Mouse (Mus musculus): ENCODE measurements around the gene Ribc1. TPM values are rescaled to one million over a fixed set of nuclear protein-coding genes. Genes with fewer than 3 reads are reported as not detected.

Ribc1 gene
- 1.0 and 1.6 TPM in 2 replicates for polyA plus RNA-seq (2012; rRNA removed)

GRCm38 (mm10) chrX:152016151-152017145 lies at the start of gene Ribc1, which contains the start of gene Smc1a:
Ribc1 (minus strand) TSS chrX:152016295.
Smc1a (plus strand) TSS chrX:152016428.

GRCm38 (mm10) chrX:152001737-152002710 lies 14.1 kb downstream of the Ribc1 start, which contains the start of gene Hsd17b10:
Hsd17b10 (plus strand) TSS chrX:152001845.

Other genes starting within 250 kb of the Ribc1 start
- 122 and 135 TPM in 2 replicates for gene Huwe1, start 215.5 kb downstream of the Ribc1 start, polyA plus RNA-seq (2012; rRNA removed)
- 70.7 and 77.8 TPM in 2 replicates for gene Hsd17b10, start 14.4 kb downstream of the Ribc1 start, polyA plus RNA-seq (2012; rRNA removed)
- 75.3 and 85.3 TPM in 2 replicates for gene Smc1a, start 133 bp upstream of the Ribc1 start, polyA plus RNA-seq (2012; rRNA removed)
- 8.4 and 9.3 TPM in 2 replicates for gene Iqsec2, start 128.0 kb upstream of the Ribc1 start, polyA plus RNA-seq (2012; rRNA removed)
- gene Kdm5c, start 216.7 kb upstream of the Ribc1 start, polyA plus RNA-seq (2012; rRNA removed): 46.3 and 52.3 TPM in 2 replicates